Mouse (Mus musculus) spleen, adult 2 months (tissue): ENCODE data around the gene Lrrc47. TPM values are rescaled to one million over a fixed set of nuclear protein-coding genes. Genes with fewer than 3 reads are reported as not detected.

Experiments
- DNase-seq, 2 experiments: peaks; one replicate each; pipeline versions ENCODE4 v3.0.0 to v3.0.0-alpha.2; 2012 to 2021; ENCODE audit warnings: low spot score in 2 of 2, low read depth in 1 of 2
- H3K27ac ChIP-seq: fragments of 200-500 bp; 2 replicates; pipeline ENCODE4 v1.5.1; 2012; ENCODE audit warnings: low read length, inconsistent platforms; ENCODE audit not compliant: insufficient read depth
- H3K27me3 ChIP-seq: fragments of 200-500 bp; 2 replicates; pipeline ENCODE4 v1.6.1; 2012; ENCODE audit warnings: mild to moderate bottlenecking, moderate library complexity, low read length, inconsistent platforms; ENCODE audit not compliant: control insufficient read depth, insufficient read depth
- H3K36me3 ChIP-seq: fragments of 200-500 bp; 2 replicates; pipeline ENCODE4 v1.6.1; 2012; ENCODE audit warnings: mild to moderate bottlenecking, low read length, inconsistent platforms; ENCODE audit not compliant: control insufficient read depth, insufficient read depth
- H3K4me1 ChIP-seq: fragments of 200-500 bp; 2 replicates; pipeline ENCODE4 v1.6.1; 2011; ENCODE audit warnings: inconsistent platforms; ENCODE audit not compliant: control insufficient read depth, insufficient read depth, insufficient read length
- H3K4me3 ChIP-seq: fragments of 200-500 bp; 2 replicates; pipeline ENCODE4 v1.5.1; 2011; ENCODE audit warnings: mild to moderate bottlenecking, inconsistent platforms; ENCODE audit not compliant: insufficient read depth, insufficient read length; ENCODE audit errors: extremely low read depth
- CTCF ChIP-seq: fragments of 200-500 bp; IDR thresholded peaks from 2 replicates; pipeline ENCODE4 v1.5.1; 2011; ENCODE audit warnings: mild to moderate bottlenecking, inconsistent platforms; ENCODE audit not compliant: insufficient read depth, insufficient read length, insufficient replicate concordance; ENCODE audit errors: extremely low read depth
- POLR2A ChIP-seq: fragments of 200-500 bp; IDR thresholded peaks from 2 replicates; pipeline ENCODE4 v1.6.1; 2011; ENCODE audit warnings: low read depth, low read length, inconsistent platforms
- WGBS: fragments of 180-500 bp; shearing (Covaris S2); methylation state at CpG from one replicate; pipeline ENCODE4 v1.1.7; 2018; 5-methylcytosine and 5-hydroxymethylcytosine counted together
- polyA plus RNA-seq: library from polyadenylated mRNA; depleted of rRNA; stranded (reverse); fragments of >200 nt; gene quantifications from 2 replicates; pipeline ENCODE4 v1.2.3, GENCODE M21; 2012

The Lrrc47 gene
- polyA plus RNA-seq, 1 experiment: 47.2 TPM

DNA sequence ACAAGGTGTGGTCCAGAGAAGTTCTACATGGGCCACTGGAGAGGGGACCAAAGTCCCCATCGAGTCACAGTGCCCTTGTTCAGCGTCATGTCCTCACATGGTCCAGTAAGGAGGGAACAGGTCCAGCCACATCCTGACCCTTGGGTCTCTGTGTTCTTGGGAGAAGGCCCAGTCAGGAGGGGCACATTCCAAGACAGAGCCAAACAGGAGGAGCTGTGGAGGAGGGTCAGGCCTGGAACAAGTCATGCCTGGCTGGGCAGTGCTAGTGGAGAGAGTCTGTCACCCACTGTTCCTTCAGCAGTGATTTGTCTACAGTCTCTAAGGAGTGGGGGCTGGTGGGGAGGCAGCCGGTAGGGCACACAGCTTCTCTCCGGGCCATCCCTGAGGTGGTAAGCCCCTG, 10.9 kb downstream of the Lrrc47 start:
- TF ChIP-seq POLR2A (no peak), CTCF (no peak)

DNA sequence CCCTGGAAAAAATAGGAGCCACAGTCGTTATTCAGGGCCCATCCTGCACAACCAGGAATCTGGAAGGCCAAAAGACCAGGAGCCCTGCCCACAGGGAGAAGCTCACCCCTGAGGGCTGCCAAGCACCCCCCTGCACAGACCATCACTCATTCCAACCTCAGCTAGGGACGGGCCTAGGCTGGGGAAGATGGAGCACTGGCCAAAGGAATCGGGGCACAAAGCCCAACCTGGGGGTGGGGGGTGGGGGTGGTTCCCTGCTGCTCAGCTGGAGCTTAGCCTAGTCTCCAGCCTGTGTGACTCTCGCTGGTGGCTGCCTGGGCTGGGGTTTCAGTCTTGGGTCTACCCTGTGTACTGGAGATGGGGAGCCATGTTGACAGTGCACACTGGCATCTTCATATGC, 11.3 kb downstream of the Lrrc47 start:
- 70% methylated on average over 4 of the region's 4 CpGs for WGBS
- TF ChIP-seq CTCF (no peak), POLR2A (no peak)
- H3K36me3 ChIP-seq: peaks cover 22% of the 10 kb centered on the region
- DNase-seq: no peak
- H3K27ac ChIP-seq: peak overlapping the region; percentile 36; the same call in 1 of the 2 replicates
- peaks cover 2% of the 10 kb centered on the region; the same call in 1 of the 2 replicates for H3K27me3 ChIP-seq
- no peaks in the 10 kb centered on the region; the same call in none of the 2 replicates for H3K4me1 ChIP-seq
- no peak overlapping the region for H3K4me3 ChIP-seq

More for the DNA sequence above, 10.9 kb downstream of the Lrrc47 start:
- Histone ChIP-seq H3K27me3 (peaks cover 2% of the 10 kb centered on the region; the same call in 1 of the 2 replicates), H3K36me3 (peaks cover 25% of the 10 kb centered on the region), H3K4me1 (no peaks in the 10 kb centered on the region; the same call in none of the 2 replicates), H3K27ac (0 out of 2 replicates have a peak overlapping the region, but pooled peaks have one; percentile 36), H3K4me3 (no peak overlapping the region)
- DNase-seq: no peak
- WGBS: 83% methylated on average over 4 of the region's 4 CpGs

DNA sequence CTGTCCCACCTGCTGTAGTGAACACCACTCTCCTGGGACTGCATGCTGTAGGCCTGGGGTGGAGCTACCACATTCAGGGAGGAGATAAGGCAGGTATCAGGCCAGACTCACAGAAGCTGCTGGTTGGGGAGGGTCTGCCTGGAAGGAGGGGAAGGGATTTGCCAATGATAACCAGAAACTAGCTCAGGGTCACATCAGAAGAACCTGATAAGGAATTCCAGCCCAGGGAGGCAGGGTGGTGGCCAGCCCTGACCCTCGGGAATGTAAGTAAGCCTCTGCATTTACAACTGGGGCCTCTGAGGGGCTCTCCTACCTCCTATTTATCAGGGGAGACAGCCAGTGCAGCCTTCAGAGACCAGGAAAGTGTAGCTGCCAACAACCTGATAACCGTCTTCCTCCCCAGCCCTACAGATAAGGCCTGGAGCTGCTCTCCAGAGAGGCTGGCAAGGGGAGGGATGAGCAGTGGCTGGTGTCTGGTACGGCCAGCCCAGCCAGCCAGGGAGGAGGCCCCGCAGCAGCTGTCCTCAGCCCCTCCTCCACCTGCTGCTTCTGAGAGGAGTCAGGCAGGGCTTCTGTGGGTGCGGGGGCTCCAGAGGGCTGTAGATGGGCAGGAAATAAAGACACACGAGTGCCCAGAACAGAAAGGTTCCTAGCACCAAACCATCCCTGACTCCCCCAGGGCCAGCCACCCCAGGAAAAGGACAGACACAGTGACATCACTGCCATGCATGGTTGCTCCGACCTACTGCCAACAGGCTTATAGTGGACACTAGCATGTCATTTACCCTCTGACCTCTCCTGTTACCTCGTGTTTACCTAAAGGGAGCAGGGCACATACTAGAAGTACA, 12.4 kb downstream of the Lrrc47 start:
- WGBS: 33% methylated on average over 8 of the region's 8 CpGs
- Histone ChIP-seq H3K36me3 (peaks cover 11% of the 10 kb centered on the region), H3K4me1 (no peaks in the 10 kb centered on the region; the same call in 1 of the 2 replicates), H3K27me3 (peaks cover 2% of the 10 kb centered on the region; the same call in 1 of the 2 replicates), H3K4me3 (0 out of 2 replicates have a peak overlapping the region, but pooled peaks have one; percentile 3), H3K27ac (peak overlapping the region; percentile 36)
- DNase-seq: no peak
- no peak for TF ChIP-seq CTCF

- DNase-seq: no peak
- peaks cover 2% of the 10 kb centered on the region; the same call in 1 of the 2 replicates for H3K27me3 ChIP-seq
- peak overlapping the region; percentile 36 for H3K27ac ChIP-seq
- TF ChIP-seq CTCF (no peak), POLR2A (no peak)
- H3K4me3 ChIP-seq: peak overlapping the region; percentile 47; the same call in 1 of the 2 replicates
- peaks cover 7% of the 10 kb centered on the region for H3K36me3 ChIP-seq
- 52% methylated on average over 17 of the region's 17 CpGs for WGBS
- no peaks in the 10 kb centered on the region; the same call in 1 of the 2 replicates for H3K4me1 ChIP-seq
Observed at GRCm38 (mm10) chr4:154024729-154025521, 13.4 kb downstream of the Lrrc47 start.

DNA sequence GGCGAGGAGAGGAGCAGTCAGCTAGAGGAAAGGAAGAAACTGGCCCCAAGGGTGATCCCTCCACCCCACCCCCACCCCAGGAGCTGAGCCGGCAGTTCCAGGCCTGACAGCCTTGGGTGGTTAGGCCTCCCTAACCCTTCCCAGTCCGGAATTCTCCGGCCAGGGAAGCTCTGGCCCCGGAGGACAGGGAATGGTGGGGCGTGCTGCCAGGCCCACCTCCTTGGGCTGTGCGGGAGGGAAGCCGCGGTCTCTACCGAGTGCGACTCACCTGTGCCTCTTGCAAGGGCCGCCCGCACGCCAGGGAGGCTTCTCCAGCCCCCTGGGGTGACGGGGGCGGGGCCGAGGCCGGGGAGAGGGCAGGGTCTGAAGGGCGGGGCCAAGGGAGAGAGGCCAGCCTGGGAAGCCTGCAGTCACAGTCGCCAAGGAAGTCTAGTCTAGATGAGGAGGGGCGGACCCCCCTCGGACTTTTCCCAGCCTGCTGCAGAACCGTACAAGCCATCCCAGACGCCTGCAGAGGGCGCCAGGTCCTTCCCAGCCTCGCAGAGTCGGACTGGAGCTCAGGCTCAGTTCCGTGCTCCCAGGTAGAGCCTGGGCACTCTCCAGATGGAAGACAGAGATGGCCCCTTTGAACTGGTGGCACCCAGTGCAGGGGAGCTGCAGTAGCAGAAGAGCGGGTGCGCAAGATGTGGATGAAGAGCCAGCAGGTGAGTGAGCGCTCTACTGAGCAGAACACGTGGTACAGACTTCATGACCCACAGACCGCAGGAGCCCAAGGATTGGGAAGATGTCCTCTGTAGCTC, 14.3 kb downstream of the Lrrc47 start, which contains the start of gene Smim1:
TSS of gene Smim1 (minus strand) at position 590 of the 800 bp plus-strand sequence.
- DNase-seq: peak in 1 of 2 experiments; percentile 23
- Histone ChIP-seq H3K27ac (peak within 1 kb of the TSS; percentile 33), H3K4me3 (peak within 1 kb of the TSS; percentile 47; the same call in 1 of the 2 replicates), H3K36me3 (peaks cover 7% of the 10 kb centered on the region), H3K4me1 (no peaks in the 10 kb centered on the region; the same call in 1 of the 2 replicates), H3K27me3 (peaks cover 2% of the 10 kb centered on the region; the same call in 1 of the 2 replicates)
- 9% methylated on average over 33 of the region's 33 CpGs for WGBS
- no peak for TF ChIP-seq POLR2A
- peak; percentile 5; the same call in 1 of the 2 replicates for TF ChIP-seq CTCF

DNA sequence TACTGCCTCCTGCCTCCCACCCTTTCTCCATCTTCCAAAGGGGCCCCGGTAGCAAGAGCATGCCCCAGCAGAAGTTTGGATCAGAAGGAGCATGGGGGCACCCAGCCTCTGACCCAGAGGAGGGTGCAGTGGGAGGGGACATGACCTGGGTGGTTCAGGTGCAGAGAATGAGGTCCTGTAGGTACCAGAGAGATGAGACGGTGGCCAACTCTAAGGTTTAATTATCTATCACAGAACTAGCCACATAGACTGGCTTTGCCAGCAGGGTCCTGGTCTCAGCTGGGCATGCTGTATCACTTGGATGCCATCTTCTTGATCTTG, 14.9 kb downstream of the Lrrc47 start:
- TF ChIP-seq CTCF (no peak), POLR2A (no peak)
- 42% methylated on average over 2 of the region's 2 CpGs for WGBS
- DNase-seq: no peak
- Histone ChIP-seq H3K4me3 (peak overlapping the region; percentile 47; the same call in 1 of the 2 replicates), H3K36me3 (peaks cover 7% of the 10 kb centered on the region), H3K27ac (no peak overlapping the region), H3K27me3 (peaks cover 2% of the 10 kb centered on the region; the same call in 1 of the 2 replicates), H3K4me1 (no peaks in the 10 kb centered on the region; the same call in 1 of the 2 replicates)
